Mouse (Mus musculus): ENCODE data around the gene Evi5. TPM values are rescaled to one million over a fixed set of nuclear protein-coding genes. Genes with fewer than 3 reads are reported as not detected.

The Evi5 gene
- total and polyA plus RNA-seq, 3 experiments, result 4.6 to 8.4 TPM; not detected in 1

DNA sequence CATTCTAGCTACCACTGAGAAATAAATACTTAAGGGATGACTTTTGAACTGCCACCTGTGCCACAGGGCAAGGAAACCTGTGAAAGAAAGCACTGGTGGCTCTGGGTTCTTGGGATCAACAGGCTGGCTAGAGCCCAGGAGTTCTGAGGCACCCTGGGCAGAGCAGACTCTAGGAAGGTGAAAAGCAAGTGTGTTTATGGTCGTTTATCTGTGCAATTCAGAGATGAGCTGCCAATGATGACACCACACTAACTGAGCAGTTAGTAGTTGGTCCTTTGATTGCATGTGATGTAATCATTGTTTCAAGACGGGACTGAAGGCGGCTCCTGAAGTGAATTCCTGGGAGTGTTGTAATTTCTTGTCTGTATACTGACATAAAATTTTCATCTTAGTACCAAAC, 29.4 kb upstream of the Evi5 start:
- Histone ChIP-seq H3K27ac (ENCODE audit: control insufficient read depth, low read depth, low read length) (no peak overlapping the region), H3K4me3 (ENCODE audit: control insufficient read depth in 1 of 2, insufficient read depth in 1 of 2, low read depth in 2 of 2, low read length in 2 of 2) (no peak overlapping the region), H3K36me3 (ENCODE audit: control insufficient read depth in 1 of 2, insufficient read depth in 2 of 2, low read length in 2 of 2) (peaks cover 25 to 43% of the 10 kb centered on the region in 2 experiments), H3K9ac (ENCODE audit: control insufficient read depth, low read depth, low read length, poor library complexity, severe bottlenecking) (no peak overlapping the region), H3K9me3 (replicated peaks; ENCODE audit: insufficient read depth, low read length) (no peaks in the 10 kb centered on the region), H3K79me2 (ENCODE audit: control insufficient read depth, insufficient read depth, low read length, poor library complexity) (peaks cover 37% of the 10 kb centered on the region), H3K27me3 (ENCODE audit: control insufficient read depth in 1 of 2, insufficient read depth in 2 of 2, low read length in 2 of 2) (no peaks in the 10 kb centered on the region), H3K4me1 (ENCODE audit: control insufficient read depth in 1 of 2, insufficient read depth in 2 of 2, low read length in 2 of 2) (peaks cover 2 to 7% of the 10 kb centered on the region in 2 experiments; a peak in 2 of 4 replicates)
- no peak for TF ChIP-seq MAX (IDR thresholded peaks at IDR 0.05; ENCODE audit: low read length)
- no peak for TF ChIP-seq MXI1 (IDR thresholded peaks at IDR 0.05; ENCODE audit: low read depth, low read length)
- TF ChIP-seq POLR2AphosphoS2 (IDR thresholded peaks at IDR 0.05; ENCODE audit: low read length), result peak; percentile 53; the same call in 1 of the 2 replicates
- no peak for DNase-seq (ENCODE audit: low read depth, low spot score)

GRCm38 (mm10) chr5:107901014-107901615, 26.2 kb upstream of the Evi5 start:
- H3K9ac ChIP-seq (ENCODE audit: control insufficient read depth, low read depth, low read length, poor library complexity, severe bottlenecking), result peak overlapping the region; percentile 99
- peaks cover 21 to 36% of the 10 kb centered on the region in 2 experiments for H3K36me3 ChIP-seq (ENCODE audit: control insufficient read depth in 1 of 2, insufficient read depth in 2 of 2, low read length in 2 of 2)
- peak overlapping the region; percentile 76 to 92 for H3K4me3 ChIP-seq (ENCODE audit: control insufficient read depth in 1 of 2, insufficient read depth in 1 of 2, low read depth in 2 of 2, low read length in 2 of 2)
- H3K9me3 ChIP-seq (replicated peaks; ENCODE audit: insufficient read depth, low read length), result no peaks in the 10 kb centered on the region
- TF ChIP-seq NELFE (IDR thresholded peaks at IDR 0.05; ENCODE audit: low read depth, low read length), result no peak
- 0 out of 2 replicates have a peak, but pooled peaks have one; percentile 36 for TF ChIP-seq POLR2AphosphoS2 (IDR thresholded peaks at IDR 0.05; ENCODE audit: low read length)
- TF ChIP-seq MXI1 (IDR thresholded peaks at IDR 0.05; ENCODE audit: low read depth, low read length), result no peak; the same call in 1 of the 2 replicates
- no peak for TF ChIP-seq MEF2A (IDR thresholded peaks at IDR 0.05; ENCODE audit: extremely low read depth, insufficient replicate concordance, low read depth, low read length, poor library complexity, severe bottlenecking)
- peak overlapping the region; percentile 54 for H3K27ac ChIP-seq (ENCODE audit: control insufficient read depth, low read depth, low read length)
- DNase-seq (ENCODE audit: low read depth, low spot score), result peak; percentile 66
- no peaks in the 10 kb centered on the region for H3K27me3 ChIP-seq (ENCODE audit: control insufficient read depth in 1 of 2, insufficient read depth in 2 of 2, low read length in 2 of 2)
- H3K4me1 ChIP-seq (ENCODE audit: control insufficient read depth in 1 of 2, insufficient read depth in 2 of 2, low read length in 2 of 2), result peaks cover 2 to 7% of the 10 kb centered on the region in 2 experiments; a peak in 2 of 4 replicates
- H3K79me2 ChIP-seq (ENCODE audit: control insufficient read depth, insufficient read depth, low read length, poor library complexity), result peaks cover 37% of the 10 kb centered on the region

DNA sequence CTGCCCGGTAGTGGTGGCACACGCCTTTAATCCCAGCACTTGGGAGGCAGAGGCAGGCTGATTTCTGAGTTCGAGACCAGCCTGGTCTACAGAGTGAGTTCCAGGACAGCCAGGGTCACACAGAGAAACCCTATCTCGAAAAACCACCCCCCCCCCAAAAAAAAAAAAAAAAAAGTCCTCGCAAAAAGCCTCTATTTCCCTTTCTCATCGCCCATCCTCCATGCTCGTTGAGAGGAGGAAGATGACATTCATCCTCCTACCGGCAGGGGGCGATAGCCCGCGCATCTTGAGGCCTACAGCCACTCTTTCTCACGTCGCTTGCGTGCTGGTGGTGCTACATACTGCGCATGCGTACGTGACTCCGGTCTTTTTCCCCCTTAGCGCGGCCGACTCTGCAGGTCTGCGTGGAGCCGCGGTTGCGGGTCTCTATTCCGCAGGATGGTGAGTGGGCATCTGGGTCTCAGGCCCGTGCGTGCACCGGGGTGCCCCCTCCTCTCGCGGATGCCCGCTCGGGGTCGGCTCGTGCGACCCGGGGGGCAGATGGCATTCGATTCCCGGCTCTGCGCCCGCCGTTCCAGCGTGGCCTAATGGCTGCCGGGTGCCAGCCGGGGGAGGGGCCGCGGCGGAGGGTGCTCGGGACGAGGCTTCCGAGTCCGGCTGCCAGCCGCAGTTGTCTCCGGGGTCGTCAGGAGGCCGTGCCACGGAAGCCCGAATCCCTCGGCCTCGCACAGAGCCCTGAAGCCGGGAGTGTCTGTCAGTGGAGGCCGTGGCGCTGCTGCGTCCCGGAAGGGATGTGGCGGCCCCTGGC, 25.5 kb upstream of the Evi5 start, which contains the start of gene Rpl5:
Rpl5 (plus strand) TSS at position 297 of the 808 bp plus-strand sequence.
- Histone ChIP-seq H3K4me1 (ENCODE audit: control insufficient read depth in 1 of 2, insufficient read depth in 2 of 2, low read length in 2 of 2) (peaks cover 2 to 7% of the 10 kb centered on the region in 2 experiments; a peak in 2 of 4 replicates), H3K27me3 (ENCODE audit: control insufficient read depth in 1 of 2, insufficient read depth in 2 of 2, low read length in 2 of 2) (no peaks in the 10 kb centered on the region), H3K27ac (ENCODE audit: control insufficient read depth, low read depth, low read length) (peak within 1 kb of the TSS; percentile 54), H3K36me3 (ENCODE audit: control insufficient read depth in 1 of 2, insufficient read depth in 2 of 2, low read length in 2 of 2) (peaks cover 21 to 35% of the 10 kb centered on the region in 2 experiments), H3K4me3 (ENCODE audit: control insufficient read depth in 1 of 2, insufficient read depth in 1 of 2, low read depth in 2 of 2, low read length in 2 of 2) (peak within 1 kb of the TSS; percentile 76 to 92), H3K79me2 (ENCODE audit: control insufficient read depth, insufficient read depth, low read length, poor library complexity) (peaks cover 37% of the 10 kb centered on the region), H3K9me3 (replicated peaks; ENCODE audit: insufficient read depth, low read length) (no peaks in the 10 kb centered on the region), H3K9ac (ENCODE audit: control insufficient read depth, low read depth, low read length, poor library complexity, severe bottlenecking) (peak within 1 kb of the TSS; percentile 99)
- peak; percentile 97 for DNase-seq (ENCODE audit: low read depth, low spot score)
- TF ChIP-seq MYC (IDR thresholded peaks at IDR 0.05; ENCODE audit: low read depth, low read length) (peak; percentile 97), POLR2AphosphoS5 (IDR thresholded peaks at IDR 0.05; ENCODE audit: borderline replicate concordance, low read depth, low read length) (0 out of 2 replicates have a peak, but pooled peaks have one; percentile 62), EP300 (IDR thresholded peaks at IDR 0.05; ENCODE audit: low read depth in 1 of 2, low read length in 2 of 2) (peak in 1 of 2 experiments; percentile 36; a peak in 1 of 4 replicates), MAX (IDR thresholded peaks at IDR 0.05; ENCODE audit: low read length) (peak; percentile 92), CTCF (IDR thresholded peaks at IDR 0.05 in 2 of 3, conservative IDR thresholded peaks at IDR 0.05 in 1 of 3; ENCODE audit: control insufficient read depth in 1 of 3, insufficient read depth in 1 of 3, low read depth in 2 of 3, low read length in 3 of 3, poor library complexity in 1 of 3, severe bottlenecking in 1 of 3) (peak; percentile 79 to 95 (median 87)), GABPA (IDR thresholded peaks at IDR 0.05; ENCODE audit: low read depth, low read length) (peak; percentile 78; the same call in 1 of the 2 replicates), SIN3A (IDR thresholded peaks at IDR 0.05; ENCODE audit: low read length) (peak; percentile 84), ELF1 (IDR thresholded peaks at IDR 0.05; ENCODE audit: low read depth, low read length) (peak; percentile 63), ZNF384 (IDR thresholded peaks at IDR 0.05; ENCODE audit: low read depth, low read length) (peak; percentile 92), TCF12 (IDR thresholded peaks at IDR 0.05; ENCODE audit: low read depth, low read length) (peak; percentile 89), HCFC1 (IDR thresholded peaks at IDR 0.05; ENCODE audit: low read depth, low read length) (peak; percentile 90), MEF2A (IDR thresholded peaks at IDR 0.05; ENCODE audit: extremely low read depth, insufficient replicate concordance, low read depth, low read length, poor library complexity, severe bottlenecking) (no peak), POLR2A (IDR thresholded peaks at IDR 0.05; ENCODE audit: control insufficient read depth in 1 of 2, insufficient read depth in 1 of 2, low read depth in 1 of 2, low read length in 2 of 2, poor library complexity in 1 of 2) (peak; percentile 78 to 94), ETS1 (IDR thresholded peaks at IDR 0.05; ENCODE audit: low read depth, low read length) (peak; percentile 23; the same call in 1 of the 2 replicates), ZC3H11A (IDR thresholded peaks at IDR 0.05; ENCODE audit: low read depth, low read length) (no peak), JUND (IDR thresholded peaks at IDR 0.05; ENCODE audit: low read depth, low read length) (no peak), NRF1 (IDR thresholded peaks at IDR 0.05; ENCODE audit: insufficient read depth, low read depth, low read length, poor library complexity, severe bottlenecking) (peak; percentile 81), GATA1 (IDR thresholded peaks at IDR 0.05; ENCODE audit: low read depth, low read length) (0 out of 2 replicates have a peak, but pooled peaks have one; percentile 4)

Data from MEL (cell line).